Mouse (Mus musculus) hindbrain, embryonic 13.5 days (tissue): ENCODE data around the gene Foxo3. TPM values are rescaled to one million over a fixed set of nuclear protein-coding genes. Genes with fewer than 3 reads are reported as not detected.

Experiments used
- ATAC-seq: fragments of 200-750 bp; cut with Nextera tagmentation; 2 replicates; pipeline ENCODE4 v1.8.0; 2017; ENCODE audit warnings: moderate TSS enrichment; ENCODE audit not compliant: low FRiP score
- H3K27ac ChIP-seq: fragments of 300-500 bp; sonication (generic); 2 replicates; pipeline ENCODE4 v1.5.1; 2015; ENCODE audit warnings: inconsistent platforms, mild to moderate bottlenecking, moderate library complexity
- H3K27me3 ChIP-seq: fragments of 300-500 bp; sonication (generic); 2 replicates; pipeline ENCODE4 v1.6.1; 2015; ENCODE audit warnings: mild to moderate bottlenecking, inconsistent platforms
- H3K36me3 ChIP-seq: fragments of 300-500 bp; sonication (generic); 2 replicates; pipeline ENCODE4 v1.6.1; 2015; ENCODE audit warnings: mild to moderate bottlenecking, inconsistent platforms
- H3K4me1 ChIP-seq: fragments of 300-500 bp; sonication (generic); replicated peaks from 2 replicates; pipeline ENCODE4 v1.6.1; 2015; ENCODE audit warnings: inconsistent platforms
- H3K4me2 ChIP-seq: fragments of 300-500 bp; sonication (generic); 2 replicates; pipeline ENCODE4 v1.6.1; 2015; ENCODE audit warnings: inconsistent platforms, mild to moderate bottlenecking, moderate library complexity
- H3K4me3 ChIP-seq: fragments of 300-500 bp; sonication (generic); 2 replicates; pipeline ENCODE4 v1.5.1; 2015; ENCODE audit warnings: mild to moderate bottlenecking, inconsistent platforms
- H3K9ac ChIP-seq: fragments of 300-500 bp; sonication (generic); 2 replicates; pipeline ENCODE4 v1.6.1; 2015; ENCODE audit warnings: mild to moderate bottlenecking, inconsistent platforms
- H3K9me3 ChIP-seq: fragments of 300-500 bp; sonication (generic); 2 replicates; pipeline ENCODE4 v1.6.1; 2016; ENCODE audit warnings: inconsistent platforms
- WGBS: fragments of 180-500 bp; shearing (Covaris S2); methylation state at CpG from one replicate; pipeline ENCODE4 v1.1.7; 2015; 5-methylcytosine and 5-hydroxymethylcytosine counted together
- polyA plus RNA-seq: library from polyadenylated mRNA; unstranded; fragments of >200 nt; fragmentation: Nextera tagmentation; extraction: Ambion mirVana; gene quantifications from 2 replicates; pipeline ENCODE4 v1.2.1, GENCODE M21; 2015

The Foxo3 gene
- polyA plus RNA-seq, 1 experiment from 2014 or later = 3.9 TPM

DNA sequence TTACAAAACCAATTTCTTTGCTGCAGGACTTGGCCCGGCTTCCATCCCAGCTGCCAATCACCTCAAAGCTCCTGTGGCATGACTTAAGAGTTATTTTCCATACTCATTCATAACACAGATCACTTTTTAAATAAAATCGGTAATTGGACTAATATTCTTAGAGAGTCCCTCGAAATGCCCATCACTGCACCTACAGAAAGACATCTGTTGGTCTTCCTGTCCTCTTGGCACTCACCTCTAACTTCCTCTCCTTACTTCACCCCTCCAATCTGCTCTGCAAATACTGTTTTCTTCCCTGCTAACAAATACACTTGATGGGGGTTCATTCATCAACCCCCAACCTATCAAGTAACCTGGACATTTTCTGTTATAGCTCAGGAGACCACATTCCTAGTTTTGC lies 30.9 kb downstream of the Foxo3 start:
- Histone ChIP-seq H3K27me3 (no peaks in the 10 kb centered on the region), H3K4me1 (peaks cover 14% of the 10 kb centered on the region; the same call in 1 of the 2 replicates), H3K27ac (no peak overlapping the region), H3K4me3 (no peak overlapping the region), H3K4me2 (no peak overlapping the region), H3K9ac (no peak overlapping the region), H3K36me3 (no peaks in the 10 kb centered on the region), H3K9me3 (no peaks in the 10 kb centered on the region)
- ATAC-seq = no peak
- 97% methylated on average over 3 of the region's 3 CpGs for WGBS

- no peaks in the 10 kb centered on the region for H3K36me3 ChIP-seq
- 92% methylated on average over 3 of the region's 3 CpGs for WGBS
- peaks cover 14% of the 10 kb centered on the region; the same call in 1 of the 2 replicates for H3K4me1 ChIP-seq
- no peak overlapping the region for H3K4me3 ChIP-seq
- H3K27ac ChIP-seq = no peak overlapping the region
- no peak for ATAC-seq
- H3K9ac ChIP-seq = no peak overlapping the region
- no peaks in the 10 kb centered on the region for H3K9me3 ChIP-seq
- no peak overlapping the region for H3K4me2 ChIP-seq
- no peaks in the 10 kb centered on the region for H3K27me3 ChIP-seq
Observed at GRCm38 (mm10) chr10:42245256-42245601, 31.3 kb downstream of the Foxo3 start.

- Histone ChIP-seq H3K27ac (no peak overlapping the region), H3K36me3 (no peaks in the 10 kb centered on the region), H3K4me2 (no peak overlapping the region), H3K27me3 (no peaks in the 10 kb centered on the region), H3K9ac (no peak overlapping the region), H3K9me3 (no peaks in the 10 kb centered on the region), H3K4me3 (no peak overlapping the region), H3K4me1 (peaks cover 9% of the 10 kb centered on the region; the same call in 1 of the 2 replicates)
- 80% methylated on average over 8 of the region's 8 CpGs for WGBS
- no peak for ATAC-seq
Observed at GRCm38 (mm10) chr10:42244420-42245255, 31.9 kb downstream of the Foxo3 start.

GRCm38 (mm10) chr10:42243925-42244324 lies 32.6 kb downstream of the Foxo3 start:
- Histone ChIP-seq H3K4me1 (peaks cover 5% of the 10 kb centered on the region; the same call in 1 of the 2 replicates), H3K9ac (no peak overlapping the region), H3K4me2 (no peak overlapping the region), H3K27ac (no peak overlapping the region), H3K4me3 (no peak overlapping the region), H3K36me3 (no peaks in the 10 kb centered on the region), H3K27me3 (no peaks in the 10 kb centered on the region), H3K9me3 (no peaks in the 10 kb centered on the region)
- ATAC-seq = no peak
- WGBS = 96% methylated on average over 7 of the region's 7 CpGs

DNA sequence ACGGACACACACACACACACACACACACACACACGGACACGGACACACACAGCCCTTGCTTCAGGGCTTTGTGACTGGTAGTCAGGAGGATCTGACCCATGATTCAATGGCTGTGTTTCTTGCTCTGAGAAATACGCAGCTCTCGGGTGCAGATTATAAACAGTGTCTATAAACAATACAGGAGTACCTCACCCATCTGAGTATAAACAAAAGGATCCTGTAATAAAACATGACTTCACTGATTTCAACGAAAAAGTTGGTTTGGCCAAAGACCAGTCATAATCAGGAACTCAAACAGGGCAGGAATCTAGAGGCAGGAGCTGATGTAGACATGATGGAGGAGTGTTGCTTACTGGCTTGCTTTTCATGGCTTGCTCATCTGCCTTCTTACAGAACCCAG lies 34.1 kb downstream of the Foxo3 start:
- no peak overlapping the region for H3K4me2 ChIP-seq
- no peak overlapping the region for H3K9ac ChIP-seq
- ATAC-seq = no peak
- H3K9me3 ChIP-seq = no peaks in the 10 kb centered on the region
- H3K4me1 ChIP-seq = no peaks in the 10 kb centered on the region; the same call in 1 of the 2 replicates
- H3K27ac ChIP-seq = no peak overlapping the region
- H3K27me3 ChIP-seq = no peaks in the 10 kb centered on the region
- no peak overlapping the region for H3K4me3 ChIP-seq
- WGBS = 88% methylated on average over 6 of the region's 6 CpGs
- H3K36me3 ChIP-seq = no peaks in the 10 kb centered on the region

- 72% methylated on average over 4 of the region's 4 CpGs for WGBS
- Histone ChIP-seq H3K27ac (no peak overlapping the region), H3K27me3 (no peaks in the 10 kb centered on the region), H3K9me3 (no peaks in the 10 kb centered on the region), H3K9ac (no peak overlapping the region), H3K4me2 (no peak overlapping the region), H3K4me3 (no peak overlapping the region), H3K36me3 (no peaks in the 10 kb centered on the region), H3K4me1 (no peaks in the 10 kb centered on the region; the same call in 1 of the 2 replicates)
- no peak for ATAC-seq
Observed at GRCm38 (mm10) chr10:42241775-42242174, 34.8 kb downstream of the Foxo3 start.

DNA sequence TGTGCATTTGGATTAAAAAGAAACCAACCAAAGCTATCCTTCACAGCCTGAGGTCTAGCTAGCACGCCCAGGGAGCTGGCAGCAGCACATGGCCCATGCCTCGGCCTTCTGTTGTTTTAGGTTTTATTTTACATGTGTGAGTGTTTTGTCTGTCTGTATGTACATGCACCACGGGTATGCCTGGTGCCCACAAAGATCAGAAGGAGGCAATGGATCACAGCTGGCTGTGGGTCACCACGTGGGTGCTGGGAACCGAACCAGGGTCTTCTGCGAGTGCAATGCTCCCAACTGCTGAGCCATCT lies 36.8 kb downstream of the Foxo3 start:
- no peak overlapping the region for H3K27ac ChIP-seq
- H3K9ac ChIP-seq = no peak overlapping the region
- H3K36me3 ChIP-seq = no peaks in the 10 kb centered on the region
- H3K9me3 ChIP-seq = no peaks in the 10 kb centered on the region
- no peaks in the 10 kb centered on the region; the same call in 1 of the 2 replicates for H3K4me1 ChIP-seq
- no peak for ATAC-seq
- H3K4me3 ChIP-seq = no peak overlapping the region
- no peaks in the 10 kb centered on the region for H3K27me3 ChIP-seq
- WGBS = 93% methylated on average over 6 of the region's 6 CpGs
- no peak overlapping the region for H3K4me2 ChIP-seq

DNA sequence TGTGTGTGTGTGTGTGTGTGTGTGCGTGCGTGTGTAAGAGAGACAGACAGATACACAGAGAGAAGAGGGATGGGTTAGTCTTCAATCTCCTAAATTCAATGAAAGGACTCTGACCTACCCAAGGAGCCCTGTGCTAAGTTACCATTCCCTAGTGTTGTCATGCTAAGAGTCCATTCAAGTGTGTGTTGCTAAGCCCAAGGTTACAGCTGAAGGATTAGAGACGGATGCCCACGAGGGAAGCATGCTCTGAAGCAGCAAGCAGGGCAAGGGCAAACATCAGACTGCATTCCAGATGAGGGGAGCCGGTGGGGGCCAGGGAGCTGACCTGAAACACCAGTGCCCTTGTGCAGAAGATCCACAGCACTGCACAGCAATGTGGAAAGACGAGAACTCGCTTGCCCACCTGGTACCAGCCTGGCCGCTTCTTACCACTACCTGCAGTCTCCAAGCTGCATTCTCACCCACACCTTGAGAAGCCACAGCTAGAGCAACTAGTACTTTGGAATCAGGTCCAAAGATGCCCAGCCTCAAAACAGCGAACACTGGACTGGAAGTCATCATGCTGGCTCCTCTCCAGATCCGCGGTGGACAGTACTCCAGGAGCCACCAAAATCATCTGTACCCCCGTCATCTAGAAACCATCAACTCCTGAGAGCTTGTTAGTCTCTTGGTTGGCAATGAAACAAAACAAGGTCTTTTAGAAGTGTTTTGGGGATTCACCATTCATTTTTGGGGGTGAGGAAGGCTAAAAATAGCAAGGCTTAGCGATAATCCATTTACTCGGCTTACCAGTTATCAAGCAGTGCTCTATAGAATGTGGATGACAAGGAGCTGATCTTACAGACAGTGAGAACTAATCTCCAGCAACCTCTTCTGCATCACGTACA lies 37.4 kb downstream of the Foxo3 start:
- Histone ChIP-seq H3K4me1 (no peaks in the 10 kb centered on the region; the same call in 1 of the 2 replicates), H3K27ac (no peak overlapping the region), H3K9ac (no peak overlapping the region), H3K4me3 (no peak overlapping the region), H3K27me3 (no peaks in the 10 kb centered on the region), H3K9me3 (no peaks in the 10 kb centered on the region), H3K36me3 (no peaks in the 10 kb centered on the region), H3K4me2 (no peak overlapping the region)
- WGBS = 85% methylated on average over 15 of the region's 15 CpGs
- ATAC-seq = no peak

DNA sequence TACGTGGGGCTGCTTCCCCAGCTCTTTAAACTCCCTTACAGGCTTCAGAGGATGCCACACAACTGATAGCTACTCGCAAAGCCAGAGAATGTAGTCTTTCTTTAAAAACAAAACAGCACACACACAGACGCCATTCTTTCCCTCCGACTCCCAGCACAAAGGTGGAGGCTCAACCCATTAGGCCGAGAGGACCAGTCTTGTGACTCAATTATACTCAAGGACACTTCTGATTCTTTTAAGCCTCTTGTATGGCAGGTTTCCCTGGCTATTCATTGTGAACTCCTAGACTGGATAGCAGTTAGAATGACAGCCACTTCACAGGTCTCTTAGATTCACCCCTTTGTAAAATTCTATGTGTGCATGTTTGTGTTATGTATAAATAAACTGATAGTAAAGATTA lies 38.3 kb downstream of the Foxo3 start:
- Histone ChIP-seq H3K27ac (no peak overlapping the region), H3K27me3 (no peaks in the 10 kb centered on the region), H3K4me1 (peaks cover under 1% of the 10 kb centered on the region; the same call in 1 of the 2 replicates), H3K9ac (no peak overlapping the region), H3K4me3 (no peak overlapping the region), H3K4me2 (no peak overlapping the region), H3K36me3 (no peaks in the 10 kb centered on the region), H3K9me3 (no peaks in the 10 kb centered on the region)
- 44% methylated on average over 5 of the region's 5 CpGs for WGBS
- ATAC-seq = no peak

GRCm38 (mm10) chr10:42237556-42237955 lies 39.0 kb downstream of the Foxo3 start:
- no peaks in the 10 kb centered on the region for H3K9me3 ChIP-seq
- no peak overlapping the region for H3K4me3 ChIP-seq
- H3K4me2 ChIP-seq = no peak overlapping the region
- ATAC-seq = no peak
- no peaks in the 10 kb centered on the region for H3K27me3 ChIP-seq
- no peak overlapping the region for H3K9ac ChIP-seq
- H3K27ac ChIP-seq = no peak overlapping the region
- no peaks in the 10 kb centered on the region for H3K36me3 ChIP-seq
- H3K4me1 ChIP-seq = peaks cover 8% of the 10 kb centered on the region; the same call in 1 of the 2 replicates
- 94% methylated on average over 4 of the region's 4 CpGs for WGBS

- Histone ChIP-seq H3K4me1 (peaks cover 17% of the 10 kb centered on the region), H3K9ac (no peak overlapping the region), H3K9me3 (no peaks in the 10 kb centered on the region), H3K27me3 (no peaks in the 10 kb centered on the region), H3K4me3 (no peak overlapping the region), H3K36me3 (no peaks in the 10 kb centered on the region), H3K4me2 (no peak overlapping the region), H3K27ac (no peak overlapping the region)
- 85% methylated on average over 6 of the region's 6 CpGs for WGBS
- no peak for ATAC-seq
Observed at GRCm38 (mm10) chr10:42235321-42235720, 41.2 kb downstream of the Foxo3 start.

DNA sequence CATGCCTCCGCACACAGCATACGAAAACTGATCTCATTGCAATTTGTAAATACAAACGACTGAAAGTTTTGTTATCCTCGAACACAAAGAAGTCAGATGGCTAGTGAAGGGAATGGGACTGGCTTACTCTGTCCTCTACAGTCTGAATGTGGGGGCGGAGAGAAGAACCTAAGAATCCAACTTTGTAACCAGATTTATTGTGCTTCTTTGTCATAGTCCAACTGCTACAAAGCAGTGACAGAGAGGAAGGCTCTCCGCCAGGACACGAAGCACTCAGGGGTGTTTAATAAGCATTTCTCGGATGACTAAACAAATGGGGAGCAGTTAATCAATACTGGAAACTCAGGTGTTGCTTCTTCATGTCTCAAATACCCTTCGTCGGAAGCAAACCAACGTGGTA lies 43.6 kb downstream of the Foxo3 start:
- Histone ChIP-seq H3K9ac (no peak overlapping the region), H3K27me3 (no peaks in the 10 kb centered on the region), H3K4me1 (peaks cover 24% of the 10 kb centered on the region), H3K4me3 (no peak overlapping the region), H3K27ac (no peak overlapping the region), H3K36me3 (no peaks in the 10 kb centered on the region), H3K9me3 (no peaks in the 10 kb centered on the region), H3K4me2 (no peak overlapping the region)
- ATAC-seq = no peak
- 72% methylated on average over 11 of the region's 11 CpGs for WGBS
